Mouse (Mus musculus): ENCODE results near the gene Med12.

- TF ChIP-seq CTCF (IDR thresholded peaks at IDR 0.05; ENCODE audit: borderline replicate concordance, control insufficient read depth, extremely low read depth, insufficient read depth, low read length, poor library complexity) (no peak), POLR2A (IDR thresholded peaks at IDR 0.05; ENCODE audit: control insufficient read depth, extremely low read depth, insufficient read depth, low read length, poor library complexity) (no peak)
Observed at GRCm38 (mm10) chrX:101289037-101289436, 15.2 kb downstream of the Med12 start.

Measured in thymus, adult 2 months (tissue).